Mouse (Mus musculus): Measurements from ENCODE around the gene Tnfrsf9. TPM values are rescaled to one million over a fixed set of nuclear protein-coding genes. Genes with fewer than 3 reads are reported as not detected.

Tnfrsf9 gene
- total RNA-seq (2023; ENCODE audit: inconsistent age), result 0.32 to 3.4 TPM in 2 of 4 replicates, not detected in the others

GRCm38 (mm10) chr4:150914290-150914733 lies at the start of gene Tnfrsf9, which contains the start of gene Park7:
Gene Tnfrsf9 (plus strand): TSS chr4:150914562.
Gene Park7 (minus strand): TSS chr4:150914437.

Other genes starting within 250 kb of the Tnfrsf9 start
- gene Errfi1, start 60.6 kb upstream of the Tnfrsf9 start, total RNA-seq (2023; ENCODE audit: inconsistent age), result 7.6 to 14.2 TPM (median 10.0 TPM) in 4 replicates
- 113 to 140 TPM (median 119 TPM) in 4 replicates for gene Park7, start 125 bp upstream of the Tnfrsf9 start, total RNA-seq (2023; ENCODE audit: inconsistent age)
- gene Uts2, start 82.5 kb downstream of the Tnfrsf9 start, total RNA-seq (2023; ENCODE audit: inconsistent age), result not detected in 4 replicates
- gene Per3, start 130.1 kb downstream of the Tnfrsf9 start, total RNA-seq (2023; ENCODE audit: inconsistent age), result 3.0 to 4.3 TPM (median 3.4 TPM) in 4 replicates
- gene Vamp3, start 143.4 kb downstream of the Tnfrsf9 start, total RNA-seq (2023; ENCODE audit: inconsistent age), result 66.2 to 75.1 TPM (median 70.2 TPM) in 4 replicates
- gene Gm13090, start 175.0 kb downstream of the Tnfrsf9 start, total RNA-seq (2023; ENCODE audit: inconsistent age), result not detected in 4 replicates